Mouse (Mus musculus) hindbrain, embryonic 11.5 days (tissue): ENCODE data around the gene Paics. TPM values are rescaled to one million over a fixed set of nuclear protein-coding genes. Genes with fewer than 3 reads are reported as not detected.

ENCODE experiments used
- ATAC-seq: fragments of 200-750 bp; cut with Nextera tagmentation; 2 replicates; pipeline ENCODE4 v1.8.0; 2017; ENCODE audit warnings: mild to moderate bottlenecking, moderate TSS enrichment, moderate library complexity; ENCODE audit not compliant: low FRiP score
- DNase-seq: peaks from one replicate; pipeline ENCODE4 v3.0.0-alpha.2; 2015; ENCODE audit warnings: low spot score
- H3K27ac ChIP-seq: fragments of 300-500 bp; sonication (generic); 2 replicates; pipeline ENCODE4 v1.5.1; 2014; ENCODE audit warnings: mild to moderate bottlenecking, low read depth, low read length
- H3K27me3 ChIP-seq: fragments of 300-500 bp; sonication (generic); 2 replicates; pipeline ENCODE4 v1.6.1; 2014; ENCODE audit warnings: mild to moderate bottlenecking, low read length, moderate library complexity, mixed read lengths; ENCODE audit not compliant: control insufficient read depth, insufficient read depth
- H3K36me3 ChIP-seq: fragments of 300-500 bp; sonication (generic); 2 replicates; pipeline ENCODE4 v1.6.1; 2014; ENCODE audit warnings: mild to moderate bottlenecking, low read length, moderate library complexity, mixed read lengths; ENCODE audit not compliant: control insufficient read depth, insufficient read depth
- H3K4me1 ChIP-seq: fragments of 300-500 bp; sonication (generic); replicated peaks from 2 replicates; pipeline ENCODE4 v1.6.1; 2014; ENCODE audit warnings: low read length, mixed read lengths; ENCODE audit not compliant: control insufficient read depth, insufficient read depth
- H3K4me2 ChIP-seq: fragments of 300-500 bp; sonication (generic); replicated peaks from 2 replicates; pipeline ENCODE4 v1.6.1; 2014; ENCODE audit warnings: mild to moderate bottlenecking, low read depth, low read length
- H3K4me3 ChIP-seq: fragments of 300-500 bp; sonication (generic); 2 replicates; pipeline ENCODE4 v1.5.1; 2014; ENCODE audit warnings: low read depth, low read length
- H3K9ac ChIP-seq: fragments of 300-500 bp; sonication (generic); 2 replicates; pipeline ENCODE4 v1.6.1; 2014; ENCODE audit warnings: low read depth, low read length
- H3K9me3 ChIP-seq: fragments of 300-500 bp; sonication (generic); 2 replicates; pipeline ENCODE4 v1.6.1; 2016; ENCODE audit warnings: low read length; ENCODE audit not compliant: control insufficient read depth
- WGBS: fragments of 180-500 bp; shearing (Covaris S2); extraction: QIAGEN DNeasy Blood & Tissue Kit; methylation state at CpG from one replicate; pipeline ENCODE4 v1.1.7; 2014; 5-methylcytosine and 5-hydroxymethylcytosine counted together
- polyA plus RNA-seq: library from polyadenylated mRNA; unstranded; fragments of >200 nt; fragmentation: Nextera tagmentation; extraction: Ambion mirVana; gene quantifications from 2 replicates; pipeline ENCODE4 v1.2.1, GENCODE M21; 2014

The Paics gene
- polyA plus RNA-seq, 1 experiment from 2014 or later: 351 TPM

GRCm38 (mm10) chr5:76945678-76946033 is 5.5 kb upstream of the Paics start:
- no peak overlapping the region for H3K27ac ChIP-seq
- H3K36me3 ChIP-seq: 0 out of 2 replicates have a peak, but pooled peaks cover 1% of the 10 kb centered on the region
- WGBS: 89% methylated on average over 2 of the region's 2 CpGs
- DNase-seq (no peak), ATAC-seq (no peak)
- H3K4me1 ChIP-seq: no peaks in the 10 kb centered on the region
- H3K27me3 ChIP-seq: no peaks in the 10 kb centered on the region
- H3K9me3 ChIP-seq: no peaks in the 10 kb centered on the region
- no peak overlapping the region for H3K4me3 ChIP-seq
- no peak overlapping the region for H3K9ac ChIP-seq
- no peak overlapping the region for H3K4me2 ChIP-seq

GRCm38 (mm10) chr5:76947142-76947541 is 4.0 kb upstream of the Paics start:
- no peak for ATAC-seq
- H3K27me3 ChIP-seq: no peaks in the 10 kb centered on the region
- no peaks in the 10 kb centered on the region for H3K36me3 ChIP-seq
- H3K27ac ChIP-seq: no peak overlapping the region
- no peak overlapping the region for H3K9ac ChIP-seq
- no peak overlapping the region for H3K4me2 ChIP-seq
- no peak overlapping the region for H3K4me3 ChIP-seq
- H3K4me1 ChIP-seq: no peaks in the 10 kb centered on the region
- 92% methylated on average over 4 of the region's 4 CpGs for WGBS
- no peaks in the 10 kb centered on the region for H3K9me3 ChIP-seq
- no peak for DNase-seq

- Histone ChIP-seq H3K36me3 (no peaks in the 10 kb centered on the region), H3K9me3 (no peaks in the 10 kb centered on the region), H3K27me3 (no peaks in the 10 kb centered on the region), H3K4me3 (no peak overlapping the region), H3K27ac (no peak overlapping the region), H3K4me2 (no peak overlapping the region), H3K9ac (no peak overlapping the region), H3K4me1 (no peaks in the 10 kb centered on the region; the same call in 1 of the 2 replicates)
- ATAC-seq: no peak
- WGBS: 86% methylated on average over 4 of the region's 4 CpGs
- DNase-seq: no peak
Observed at GRCm38 (mm10) chr5:76947758-76948157, 3.3 kb upstream of the Paics start.

GRCm38 (mm10) chr5:76950343-76951105 is 583 bp upstream of the Paics start:
- peak overlapping the region; percentile 74 for H3K9ac ChIP-seq
- H3K9me3 ChIP-seq: no peaks in the 10 kb centered on the region
- H3K4me3 ChIP-seq: peak overlapping the region; percentile 72
- no peaks in the 10 kb centered on the region for H3K36me3 ChIP-seq
- peak; percentile 55; the same call in 1 of the 2 replicates for ATAC-seq
- H3K4me1 ChIP-seq: no peaks in the 10 kb centered on the region; the same call in 1 of the 2 replicates
- DNase-seq: peak; percentile 48
- H3K4me2 ChIP-seq: peak overlapping the region; percentile 81
- peak overlapping the region; percentile 53; the same call in 1 of the 2 replicates for H3K27ac ChIP-seq
- no peaks in the 10 kb centered on the region for H3K27me3 ChIP-seq
- WGBS: under 1% methylated on average over 24 of the region's 24 CpGs

- Histone ChIP-seq H3K27me3 (no peaks in the 10 kb centered on the region), H3K27ac (0 out of 2 replicates have a peak overlapping the region, but pooled peaks have one; percentile 52), H3K4me1 (no peaks in the 10 kb centered on the region; the same call in 1 of the 2 replicates), H3K9me3 (no peaks in the 10 kb centered on the region), H3K9ac (peak overlapping the region; percentile 81), H3K36me3 (no peaks in the 10 kb centered on the region; the same call in 1 of the 2 replicates), H3K4me3 (peak overlapping the region; percentile 72), H3K4me2 (peak overlapping the region; percentile 71)
- DNase-seq (peak; percentile 15), ATAC-seq (no peak)
- 22% methylated on average over 7 of the region's 7 CpGs for WGBS
Observed at GRCm38 (mm10) chr5:76952112-76953040, 1.3 kb downstream of the Paics start.

GRCm38 (mm10) chr5:76953794-76954193 is 2.7 kb downstream of the Paics start:
- Histone ChIP-seq H3K36me3 (peaks cover 5% of the 10 kb centered on the region; the same call in 1 of the 2 replicates), H3K9me3 (no peaks in the 10 kb centered on the region), H3K4me2 (no peak overlapping the region), H3K9ac (no peak overlapping the region), H3K27ac (no peak overlapping the region), H3K27me3 (no peaks in the 10 kb centered on the region), H3K4me3 (no peak overlapping the region), H3K4me1 (no peaks in the 10 kb centered on the region; the same call in 1 of the 2 replicates)
- ATAC-seq (no peak), DNase-seq (no peak)
- WGBS: 88% methylated on average over 3 of the region's 3 CpGs

GRCm38 (mm10) chr5:76954271-76954900 is 3.3 kb downstream of the Paics start:
- no peaks in the 10 kb centered on the region for H3K9me3 ChIP-seq
- H3K4me1 ChIP-seq: no peaks in the 10 kb centered on the region; the same call in 1 of the 2 replicates
- H3K4me3 ChIP-seq: no peak overlapping the region
- H3K4me2 ChIP-seq: no peak overlapping the region
- 90% methylated on average over 6 of the region's 6 CpGs for WGBS
- H3K27me3 ChIP-seq: no peaks in the 10 kb centered on the region
- no peak for ATAC-seq
- no peak overlapping the region for H3K9ac ChIP-seq
- DNase-seq: no peak
- H3K27ac ChIP-seq: no peak overlapping the region
- peaks cover 5% of the 10 kb centered on the region; the same call in 1 of the 2 replicates for H3K36me3 ChIP-seq

- H3K4me2 ChIP-seq: no peak overlapping the region
- 95% methylated on average over 4 of the region's 4 CpGs for WGBS
- H3K4me3 ChIP-seq: no peak overlapping the region
- ATAC-seq (no peak), DNase-seq (no peak)
- no peak overlapping the region for H3K9ac ChIP-seq
- no peaks in the 10 kb centered on the region for H3K9me3 ChIP-seq
- peaks cover 6% of the 10 kb centered on the region; the same call in 1 of the 2 replicates for H3K36me3 ChIP-seq
- H3K4me1 ChIP-seq: no peaks in the 10 kb centered on the region; the same call in 1 of the 2 replicates
- no peaks in the 10 kb centered on the region for H3K27me3 ChIP-seq
- no peak overlapping the region for H3K27ac ChIP-seq
Observed at GRCm38 (mm10) chr5:76955474-76955873, 4.4 kb downstream of the Paics start.
